10 mouse cellular contexts compared by ENCODE assay signal in the genomic region with DNA sequence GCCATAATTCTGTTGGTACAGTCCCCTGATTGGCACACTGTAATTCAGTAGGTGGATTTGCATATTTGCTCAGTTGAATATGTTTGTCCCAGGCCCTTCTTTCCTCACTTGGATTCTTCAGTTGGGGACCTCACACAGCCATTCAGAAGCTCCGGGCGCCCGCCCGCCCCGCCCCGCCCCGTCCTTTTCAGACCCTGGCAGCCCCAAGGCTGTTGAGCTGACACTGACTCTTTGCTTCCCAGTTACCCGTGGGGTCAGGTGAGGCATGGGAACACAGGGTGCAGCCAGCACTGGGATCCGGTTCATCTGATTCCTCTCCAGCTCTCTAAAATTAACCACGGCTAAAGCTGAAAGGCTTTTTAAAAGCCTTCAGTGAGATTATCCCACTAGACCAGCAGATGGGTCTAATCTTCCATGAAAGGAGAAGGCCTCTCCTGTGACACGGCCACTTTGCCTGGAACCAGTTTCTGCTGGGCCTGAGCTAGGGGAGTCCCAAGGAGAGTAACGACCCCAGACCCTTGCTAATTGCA. TPM values are rescaled to one million over a fixed set of nuclear protein-coding genes. Genes with fewer than 3 reads are reported as not detected.
DNase-seq lines count a peak whose midpoint lies in the region; ATAC-seq lines count a peak whose summit lies in the region.
"Had no signal": no experiment of that assay in that cellular context is flagged by ENCODE, and none has a peak within 500 bp of the region (broad histone marks: within the 10 kb centered on the region; RNA-seq: fewer than 3 reads in every experiment).

No protein-coding gene starts in this region.

- H3K4me2 ChIP-seq in liver, embryonic 11.5 days = no peak overlapping the region

- H3K27ac ChIP-seq in liver, embryonic 11.5 days (ENCODE audit: low read depth, low read length) = no peak overlapping the region

- H3K9me3 ChIP-seq in liver, embryonic 11.5 days (ENCODE audit: control insufficient read depth, low read length) = no peaks in the 10 kb centered on the region

- no peak overlapping the region for H3K9ac ChIP-seq in liver, embryonic 11.5 days (ENCODE audit: low read depth, low read length)

- no peak for DNase-seq in cerebellum, postnatal 4 days (ENCODE audit: low spot score in 2 of 2)
- DNase-seq in cerebellum, adult 18-20 months = peak; percentile 36 to 45
- DNase-seq in gastrocnemius, postnatal 10 days = peak; percentile 44
- peak; percentile 66 to 92 for DNase-seq in kidney, postnatal 25 days
- no peak for DNase-seq in spleen, postnatal 10 days (ENCODE audit: low spot score in 2 of 2)
- no peak for DNase-seq in liver, embryonic 11.5 days (ENCODE audit: low spot score)
- DNase-seq: thymus, postnatal 14 days had no signal

- ATAC-seq in cerebellum, adult (ENCODE audit: insufficient number of reproducible peaks, low FRiP score, low TSS enrichment) = peak; percentile 61; the same call in 1 of the 2 replicates
- ATAC-seq in megakaryocyte progenitor cell, adult 5-6 weeks (replicated peaks; ENCODE audit: poor library complexity) = no peak
- ATAC-seq in liver, embryonic 11.5 days (replicated peaks; ENCODE audit: low FRiP score) = no peak

- H3K4me3 ChIP-seq in liver, embryonic 11.5 days (ENCODE audit: low read depth, low read length) = no peak overlapping the region
- H3K4me3 ChIP-seq: myocyte had no signal

- 76% methylated on average over 12 of the region's 12 CpGs for WGBS in liver, embryonic 11.5 days

- no peaks in the 10 kb centered on the region for H3K27me3 ChIP-seq in liver, embryonic 11.5 days (replicated peaks; ENCODE audit: control insufficient read depth, insufficient read depth, low read length)

- no peaks in the 10 kb centered on the region for H3K36me3 ChIP-seq in liver, embryonic 11.5 days (ENCODE audit: control insufficient read depth, insufficient read depth, low read length)

- H3K4me1 ChIP-seq in liver, embryonic 11.5 days (replicated peaks; ENCODE audit: control insufficient read depth, insufficient read depth, low read length) = no peaks in the 10 kb centered on the region

RNA-seq across cellular contexts. Expression of gene Hcls1, which starts 10.2 kb away (rescaled TPM):
- total RNA-seq in gastrocnemius, postnatal 10 days (2021) = 1 to 10 TPM; 6.3 to 7.0 TPM
- 17.2 and 21.3 TPM in 2 replicates for total RNA-seq in megakaryocyte progenitor cell, adult 5-6 weeks (2015)
- 134 and 150 TPM in 2 replicates for total RNA-seq in megakaryocyte progenitor cell, adult 5-6 weeks (2017)
- polyA plus RNA-seq in liver, embryonic 11.5 days (2014; fragmentation: Nextera tagmentation; extraction: Ambion mirVana) = 5.4 and 8.3 TPM in 2 replicates

RNA-seq across cellular contexts. Expression of gene Fbxo40, which starts 45.3 kb away (rescaled TPM):
- total RNA-seq in gastrocnemius, postnatal 10 days (2021) = 10 to 100 TPM; 29.5 to 64.0 TPM
- total RNA-seq in megakaryocyte progenitor cell, adult 5-6 weeks (2015) = 0.12 and 0.67 TPM in 2 replicates
- 0.64 and 2.0 TPM in 2 replicates for total RNA-seq in megakaryocyte progenitor cell, adult 5-6 weeks (2017)
- 0.04 TPM in 1 of 2 replicates, not detected in the other for polyA plus RNA-seq in liver, embryonic 11.5 days (2014; fragmentation: Nextera tagmentation; extraction: Ambion mirVana)

Comparison
In these comparisons a context has a peak if more than half of its experiments do, and no peak if none do; other contexts are left out.
1. DNase-seq: peak in cerebellum, adult 18-20 months (2 of 2), gastrocnemius, postnatal 10 days (single experiment) and kidney, postnatal 25 days (2 of 2); none in cerebellum, postnatal 4 days (0 of 2), spleen, postnatal 10 days (0 of 2) and liver, embryonic 11.5 days (single experiment).
2. RNA of gene Fbxo40, which starts 45.3 kb away (total RNA-seq): 29.5 to 64.0 TPM in gastrocnemius, postnatal 10 days; 0.12 to 2.0 TPM in megakaryocyte progenitor cell, adult 5-6 weeks; every median in the first group is over 10 times any median in the second.